Mouse (Mus musculus) brain, embryonic 14.5 days (tissue): ENCODE results near the gene Gm906. TPM values are rescaled to one million over a fixed set of nuclear protein-coding genes. Genes with fewer than 3 reads are reported as not detected.
"Not testable (repeated sequence)": the region's sequence is repeated elsewhere in the genome, so short reads cannot be mapped to it uniquely, and the experiment has no call there.

Source experiments
- DNase-seq: peaks from one replicate; pipeline ENCODE4 v3.0.0-alpha.2; 2011; ENCODE audit warnings: low read depth
- CTCF ChIP-seq: fragments of 200-500 bp; IDR thresholded peaks from 2 replicates; pipeline ENCODE4 v1.5.1; 2012; ENCODE audit warnings: inconsistent platforms, mild to moderate bottlenecking, moderate library complexity, borderline replicate concordance; ENCODE audit not compliant: insufficient read depth, insufficient read length; ENCODE audit errors: extremely low read depth
- POLR2A ChIP-seq: fragments of 200-500 bp; IDR thresholded peaks from 2 replicates; pipeline ENCODE4 v1.6.1; 2012; ENCODE audit warnings: mild to moderate bottlenecking, inconsistent platforms, borderline replicate concordance; ENCODE audit not compliant: poor library complexity, insufficient read depth, insufficient read length, severe bottlenecking; ENCODE audit errors: extremely low read depth
- polyA plus RNA-seq: library from polyadenylated mRNA; depleted of rRNA; stranded (reverse); fragments of >200 nt; gene quantifications from 2 replicates; pipeline ENCODE4 v1.2.3, GENCODE M21; 2012; rRNA removed

Gene Gm906
- polyA plus RNA-seq = not detected in 2 replicates

- not testable (repeated sequence) for DNase-seq
Measured at GRCm38 (mm10) chr13:50250208-50250607, at the start of gene Gm906. TSS of gene Gm906 (minus strand) at chr13:50250308.

- not testable (repeated sequence) for DNase-seq
Measured at GRCm38 (mm10) chr13:50283308-50283707, 33.2 kb upstream of the Gm906 start.

GRCm38 (mm10) chr13:50236487-50236886 is 13.6 kb downstream of the Gm906 start:
- no peak for DNase-seq
- TF ChIP-seq POLR2A = no peak
- TF ChIP-seq CTCF = no peak

- DNase-seq = peak; percentile 37
Measured at GRCm38 (mm10) chr13:50211842-50212241, 38.3 kb downstream of the Gm906 start.

- not testable (repeated sequence) for DNase-seq
Measured at GRCm38 (mm10) chr13:50210191-50210590, 39.9 kb downstream of the Gm906 start.

DNA sequence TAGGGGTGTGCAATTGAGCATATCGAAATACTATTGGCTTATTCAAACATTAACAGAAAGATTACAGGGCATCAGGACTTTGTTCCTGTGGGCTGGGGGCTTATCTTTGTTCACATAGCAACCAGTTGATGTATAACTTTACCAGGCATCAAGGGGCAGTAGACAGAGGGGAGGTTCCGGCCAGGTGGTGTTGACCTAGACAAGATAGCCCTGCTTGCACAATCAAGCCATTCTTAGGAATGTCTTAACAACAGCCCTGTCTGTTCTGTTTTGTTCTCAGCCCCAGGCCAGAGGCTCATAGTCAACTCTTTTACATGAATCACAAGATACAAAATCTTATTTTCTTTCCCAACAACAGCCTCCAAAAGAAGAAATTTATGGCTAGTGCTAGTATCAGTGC is 40.5 kb downstream of the Gm906 start:
- DNase-seq = not testable (repeated sequence)

DNA sequence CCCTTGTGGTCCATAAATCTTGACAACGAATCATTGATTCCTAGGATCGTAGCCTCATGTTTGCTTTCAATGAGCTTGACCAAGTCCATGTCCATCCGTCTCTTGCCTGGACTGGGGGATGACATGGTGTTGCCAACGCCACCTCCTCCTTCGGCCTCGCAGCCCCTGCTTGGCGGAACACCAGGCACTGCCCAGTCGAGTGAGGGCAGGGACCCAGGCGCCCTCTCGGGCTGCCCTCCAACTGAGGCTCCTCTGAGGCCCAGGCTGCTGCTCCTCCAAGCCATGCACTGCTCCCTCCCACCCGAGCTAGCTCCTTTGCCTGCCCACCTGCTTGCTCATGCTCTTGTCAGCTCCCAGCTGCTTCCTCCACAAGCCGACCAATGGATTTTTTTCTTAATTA is 42.1 kb downstream of the Gm906 start:
- TF ChIP-seq CTCF (no peak), POLR2A (no peak)
- DNase-seq = no peak

DNA sequence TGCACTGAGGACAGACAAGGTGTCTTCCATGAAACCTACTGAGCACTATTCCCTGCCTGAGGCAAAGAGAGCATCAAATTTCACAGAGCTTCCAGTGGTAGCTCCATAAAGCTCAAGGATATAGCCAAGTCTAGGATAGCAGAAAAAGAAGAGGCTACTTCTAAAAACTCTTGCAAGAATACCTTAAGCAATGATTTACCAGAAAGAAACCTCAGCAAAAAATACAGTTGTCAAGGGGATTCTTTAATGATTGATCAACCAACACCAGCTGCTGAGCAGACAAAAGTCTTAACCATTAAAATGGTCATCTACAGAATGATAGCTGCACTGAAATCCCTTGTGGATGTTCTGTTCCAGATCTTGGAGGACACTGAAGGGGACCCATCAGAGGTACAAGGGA is 53.3 kb downstream of the Gm906 start:
- DNase-seq = not testable (repeated sequence)

Other genes with a start within 250 kb of the Gm906 start
- gene Fbxw17, start 167.6 kb upstream of the Gm906 start, polyA plus RNA-seq = 35.7 and 36.4 TPM in 2 replicates
- not detected in 2 replicates for gene Gm47429, start 193.6 kb upstream of the Gm906 start, polyA plus RNA-seq
- not detected in 2 replicates for gene Nutm2, start 217.0 kb upstream of the Gm906 start, polyA plus RNA-seq